Mouse (Mus musculus) limb, embryonic 15.5 days (tissue): ENCODE data around the gene Myom1. TPM values are rescaled to one million over a fixed set of nuclear protein-coding genes. Genes with fewer than 3 reads are reported as not detected.

Source experiments
- ATAC-seq: fragments of 200-750 bp; cut with Nextera tagmentation; 2 replicates; pipeline ENCODE4 v1.8.0; 2017; ENCODE audit warnings: low read depth, moderate TSS enrichment; ENCODE audit not compliant: insufficient number of reproducible peaks, low FRiP score, low TSS enrichment
- H3K27ac ChIP-seq: fragments of 300-500 bp; sonication (generic); 2 replicates; pipeline ENCODE4 v1.5.1; 2015; ENCODE audit warnings: moderate library complexity, mild to moderate bottlenecking, inconsistent platforms
- H3K27me3 ChIP-seq: fragments of 300-500 bp; sonication (generic); 2 replicates; pipeline ENCODE4 v1.6.1; 2015; ENCODE audit warnings: inconsistent platforms
- H3K36me3 ChIP-seq: fragments of 300-500 bp; sonication (generic); 2 replicates; pipeline ENCODE4 v1.6.1; 2015; ENCODE audit warnings: inconsistent platforms
- H3K4me1 ChIP-seq: fragments of 300-500 bp; sonication (generic); 2 replicates; pipeline ENCODE4 v1.6.1; 2015; ENCODE audit warnings: inconsistent platforms
- H3K4me2 ChIP-seq: fragments of 300-500 bp; sonication (generic); 2 replicates; pipeline ENCODE4 v1.6.1; 2015; ENCODE audit warnings: mild to moderate bottlenecking, inconsistent platforms
- H3K4me3 ChIP-seq: fragments of 300-500 bp; sonication (generic); 2 replicates; pipeline ENCODE4 v1.5.1; 2015; ENCODE audit warnings: mild to moderate bottlenecking, inconsistent platforms
- H3K9ac ChIP-seq: fragments of 300-500 bp; sonication (generic); 2 replicates; pipeline ENCODE4 v1.6.1; 2015; ENCODE audit warnings: inconsistent platforms
- H3K9me3 ChIP-seq: fragments of 300-500 bp; sonication (generic); 2 replicates; pipeline ENCODE4 v1.6.1; 2016; ENCODE audit warnings: inconsistent platforms
- WGBS: fragments of 180-500 bp; shearing (Covaris S2); methylation state at CpG from one replicate; pipeline ENCODE4 v1.1.7; 2015; 5-methylcytosine and 5-hydroxymethylcytosine counted together
- polyA plus RNA-seq: library from polyadenylated mRNA; unstranded; fragments of >200 nt; fragmentation: Nextera tagmentation; extraction: Ambion mirVana; gene quantifications from 2 replicates; pipeline ENCODE4 v1.2.1, GENCODE M21; 2015

Myom1 gene
- polyA plus RNA-seq, 1 experiment from 2014 or later: 18.3 TPM

GRCm38 (mm10) chr17:71168205-71168815, 165.9 kb downstream of the Myom1 start:
- no peak for ATAC-seq
- Histone ChIP-seq H3K9ac (no peak overlapping the region), H3K27ac (no peak overlapping the region), H3K9me3 (no peaks in the 10 kb centered on the region), H3K4me2 (no peak overlapping the region), H3K4me1 (no peaks in the 10 kb centered on the region), H3K36me3 (no peaks in the 10 kb centered on the region), H3K27me3 (no peaks in the 10 kb centered on the region), H3K4me3 (no peak overlapping the region)
- WGBS: 72% methylated on average over 5 of the region's 5 CpGs

- H3K9me3 ChIP-seq: no peaks in the 10 kb centered on the region
- H3K36me3 ChIP-seq: no peaks in the 10 kb centered on the region
- no peak overlapping the region for H3K9ac ChIP-seq
- no peak overlapping the region for H3K4me2 ChIP-seq
- no peak for ATAC-seq
- H3K4me1 ChIP-seq: no peaks in the 10 kb centered on the region
- H3K4me3 ChIP-seq: no peak overlapping the region
- H3K27me3 ChIP-seq: no peaks in the 10 kb centered on the region
- no peak overlapping the region for H3K27ac ChIP-seq
- WGBS: 63% methylated on average over 9 of the region's 9 CpGs
These were observed 166.4 kb downstream of the Myom1 start for GRCm38 (mm10) chr17:71168846-71169245.

GRCm38 (mm10) chr17:71169639-71170038, 167.2 kb downstream of the Myom1 start:
- Histone ChIP-seq H3K4me2 (no peak overlapping the region), H3K4me3 (no peak overlapping the region), H3K27ac (no peak overlapping the region), H3K9ac (no peak overlapping the region), H3K9me3 (no peaks in the 10 kb centered on the region), H3K27me3 (no peaks in the 10 kb centered on the region), H3K4me1 (no peaks in the 10 kb centered on the region), H3K36me3 (no peaks in the 10 kb centered on the region)
- 57% methylated on average over 1 of the region's 1 CpGs for WGBS
- no peak for ATAC-seq

- Histone ChIP-seq H3K27me3 (no peaks in the 10 kb centered on the region), H3K4me3 (no peak overlapping the region), H3K9me3 (no peaks in the 10 kb centered on the region), H3K9ac (no peak overlapping the region), H3K36me3 (no peaks in the 10 kb centered on the region), H3K4me1 (no peaks in the 10 kb centered on the region), H3K4me2 (no peak overlapping the region), H3K27ac (no peak overlapping the region)
- ATAC-seq: no peak
- WGBS: 88% methylated on average over 4 of the region's 4 CpGs
These were observed 168.7 kb downstream of the Myom1 start for GRCm38 (mm10) chr17:71171161-71171560.

Other genes with a start within 250 kb of the Myom1 start
- gene Tgif1, start 149.1 kb upstream of the Myom1 start, polyA plus RNA-seq: 60.4 and 64.6 TPM in 2 replicates
- 682 and 757 TPM in 2 replicates for gene Myl12a, start 245 bp downstream of the Myom1 start, polyA plus RNA-seq
- gene Lpin2, start 179.9 kb downstream of the Myom1 start, polyA plus RNA-seq: 31.9 and 32.6 TPM in 2 replicates